Mouse (Mus musculus) embryonic facial prominence, embryonic 15.5 days (tissue): ENCODE results near the gene Picalm. TPM values are rescaled to one million over a fixed set of nuclear protein-coding genes. Genes with fewer than 3 reads are reported as not detected.

Experiments
- ATAC-seq: fragments of 200-750 bp; cut with Nextera tagmentation; 2 replicates; pipeline ENCODE4 v1.8.0; 2017; ENCODE audit warnings: low read depth, moderate TSS enrichment; ENCODE audit not compliant: insufficient number of reproducible peaks, low FRiP score, low TSS enrichment
- H3K27ac ChIP-seq: fragments of 300-500 bp; sonication (generic); replicated peaks from 2 replicates; pipeline ENCODE4 v1.5.1; 2015; ENCODE audit warnings: mild to moderate bottlenecking, inconsistent platforms
- H3K27me3 ChIP-seq: fragments of 300-500 bp; sonication (generic); 2 replicates; pipeline ENCODE4 v1.6.1; 2015; ENCODE audit warnings: inconsistent platforms
- H3K36me3 ChIP-seq: fragments of 300-500 bp; sonication (generic); 2 replicates; pipeline ENCODE4 v1.6.1; 2015; ENCODE audit warnings: mild to moderate bottlenecking, inconsistent platforms
- H3K4me1 ChIP-seq: fragments of 300-500 bp; sonication (generic); 2 replicates; pipeline ENCODE4 v1.6.1; 2015; ENCODE audit warnings: inconsistent platforms
- H3K4me2 ChIP-seq: fragments of 300-500 bp; sonication (generic); replicated peaks from 2 replicates; pipeline ENCODE4 v1.6.1; 2015; ENCODE audit warnings: mild to moderate bottlenecking, inconsistent platforms
- H3K4me3 ChIP-seq: fragments of 300-500 bp; sonication (generic); replicated peaks from 2 replicates; pipeline ENCODE4 v1.5.1; 2015; ENCODE audit warnings: mild to moderate bottlenecking, inconsistent platforms
- H3K9ac ChIP-seq: fragments of 300-500 bp; sonication (generic); 2 replicates; pipeline ENCODE4 v1.6.1; 2015; ENCODE audit warnings: inconsistent platforms
- H3K9me3 ChIP-seq: fragments of 300-500 bp; sonication (generic); replicated peaks from 2 replicates; pipeline ENCODE4 v1.6.1; 2016; ENCODE audit warnings: inconsistent platforms
- WGBS: fragments of 180-500 bp; shearing (Covaris S2); methylation state at CpG from one replicate; pipeline ENCODE4 v1.1.7; 2015; 5-methylcytosine and 5-hydroxymethylcytosine counted together
- polyA plus RNA-seq: library from polyadenylated mRNA; unstranded; fragments of >200 nt; fragmentation: Nextera tagmentation; extraction: Ambion mirVana; gene quantifications from 2 replicates; pipeline ENCODE4 v1.2.1, GENCODE M21; 2015

Picalm gene
- polyA plus RNA-seq, 1 experiment from 2014 or later = 44.7 TPM

DNA sequence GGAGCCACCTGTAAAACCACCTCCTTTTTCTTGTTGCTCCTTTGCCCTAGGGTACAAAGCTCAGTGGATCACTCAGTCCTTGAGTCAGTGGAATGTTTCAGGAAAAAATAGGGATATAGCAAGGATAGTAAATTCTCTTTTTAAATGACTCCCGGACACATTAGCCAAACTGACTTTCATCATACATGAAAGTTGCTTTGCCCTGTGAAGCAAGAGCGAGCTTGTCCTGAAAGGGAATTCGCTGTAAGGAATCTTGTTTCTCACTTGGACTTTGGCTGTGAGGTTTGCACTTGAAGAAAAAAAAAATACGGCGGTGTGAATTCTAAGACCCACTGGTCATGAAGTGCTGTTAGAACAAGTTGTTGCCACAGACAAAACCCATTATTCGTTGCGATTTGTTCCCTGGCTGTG is 1.8 kb downstream of the Picalm start:
- Histone ChIP-seq H3K4me2 (peak overlapping the region; percentile 58), H3K4me3 (peak overlapping the region; percentile 77)
- 9% methylated on average over 7 of the region's 7 CpGs for WGBS

DNA sequence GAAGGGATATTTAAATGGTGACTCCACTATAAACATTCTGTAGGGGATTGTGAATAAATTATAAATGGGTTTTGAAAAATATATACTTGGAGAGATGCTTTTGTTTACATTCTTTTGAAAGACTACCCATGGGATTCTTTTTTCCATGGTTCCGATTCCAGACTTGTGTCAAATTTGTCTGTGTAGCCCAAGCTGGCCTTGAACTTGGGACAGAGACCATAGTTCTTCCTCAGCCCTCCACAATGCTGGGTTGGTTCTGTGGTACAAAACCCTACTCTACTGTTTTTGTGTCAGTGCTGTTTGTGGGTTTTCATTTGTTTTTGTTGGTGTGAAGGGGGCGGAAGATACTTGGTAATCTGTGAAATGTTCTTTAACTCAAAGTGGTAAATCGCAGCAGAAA is 2.3 kb downstream of the Picalm start:
- 41% methylated on average over 3 of the region's 3 CpGs for WGBS
- ATAC-seq = no peak
- Histone ChIP-seq H3K27me3 (no peaks in the 10 kb centered on the region), H3K9ac (peak overlapping the region; percentile 89; the same call in 1 of the 2 replicates), H3K4me1 (peaks cover 10% of the 10 kb centered on the region), H3K36me3 (no peaks in the 10 kb centered on the region), H3K4me3 (peak overlapping the region; percentile 77), H3K9me3 (no peaks in the 10 kb centered on the region), H3K27ac (0 out of 2 replicates have a peak overlapping the region, but pooled peaks have one; percentile 22), H3K4me2 (peak overlapping the region; percentile 58)

More for the DNA sequence above, 1.8 kb downstream of the Picalm start:
- no peaks in the 10 kb centered on the region for H3K9me3 ChIP-seq
- H3K36me3 ChIP-seq = no peaks in the 10 kb centered on the region
- H3K9ac ChIP-seq = peak overlapping the region; percentile 89
- ATAC-seq = no peak
- H3K27me3 ChIP-seq = no peaks in the 10 kb centered on the region
- peak overlapping the region; percentile 99 for H3K27ac ChIP-seq
- peaks cover 10% of the 10 kb centered on the region for H3K4me1 ChIP-seq

DNA sequence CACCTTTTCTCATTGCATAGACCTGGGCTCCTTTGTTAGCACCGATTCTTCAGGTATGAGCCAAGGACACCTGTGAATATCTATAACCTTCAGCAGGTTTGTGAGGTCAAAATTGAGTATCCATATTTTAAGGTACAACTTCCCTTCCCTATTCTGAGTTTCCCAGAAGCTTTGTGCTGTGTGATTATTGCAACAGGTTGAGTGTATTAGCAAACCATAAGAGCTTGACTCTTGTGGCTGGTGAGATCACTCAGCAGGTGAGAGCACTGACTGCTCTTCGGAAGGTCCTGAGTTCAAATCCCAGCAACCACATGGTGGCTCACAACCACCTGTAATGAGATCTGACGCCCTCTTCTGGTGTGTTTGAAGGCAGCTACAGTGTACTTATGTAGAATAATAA is 6.7 kb downstream of the Picalm start:
- no peak overlapping the region for H3K4me2 ChIP-seq
- WGBS = 77% methylated on average over 3 of the region's 3 CpGs
- ATAC-seq = no peak

DNA sequence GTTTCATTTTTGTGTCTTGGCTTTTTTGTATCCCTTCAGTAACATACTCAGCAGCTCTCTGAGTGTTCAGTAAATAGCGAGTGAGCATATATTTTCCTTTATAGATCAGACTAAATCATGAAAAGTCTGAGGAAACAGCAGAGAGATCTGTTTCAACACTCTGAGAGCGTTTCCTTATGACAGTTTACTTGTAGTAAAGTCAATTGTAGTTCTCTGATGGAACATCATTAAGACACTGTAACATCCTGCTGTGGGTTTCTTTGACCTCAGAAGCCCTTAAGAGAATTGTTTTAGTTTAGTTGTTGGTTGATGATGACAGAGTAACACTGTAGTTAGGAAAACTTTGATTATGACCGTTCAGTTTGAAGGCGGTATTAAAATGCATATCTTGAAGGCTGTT is 8.3 kb downstream of the Picalm start:
- H3K9me3 ChIP-seq = no peaks in the 10 kb centered on the region
- no peak overlapping the region for H3K27ac ChIP-seq
- no peaks in the 10 kb centered on the region for H3K36me3 ChIP-seq
- no peak for ATAC-seq
- 78% methylated on average over 4 of the region's 4 CpGs for WGBS
- H3K9ac ChIP-seq = no peak overlapping the region
- no peak overlapping the region for H3K4me3 ChIP-seq
- no peak overlapping the region for H3K4me2 ChIP-seq
- H3K4me1 ChIP-seq = peaks cover 7% of the 10 kb centered on the region; the same call in 1 of the 2 replicates
- H3K27me3 ChIP-seq = no peaks in the 10 kb centered on the region

More for the DNA sequence above, 6.7 kb downstream of the Picalm start:
- Histone ChIP-seq H3K27me3 (no peaks in the 10 kb centered on the region), H3K4me3 (no peak overlapping the region), H3K9ac (no peak overlapping the region), H3K9me3 (no peaks in the 10 kb centered on the region), H3K36me3 (no peaks in the 10 kb centered on the region), H3K4me1 (peaks cover 11% of the 10 kb centered on the region), H3K27ac (no peak overlapping the region)

DNA sequence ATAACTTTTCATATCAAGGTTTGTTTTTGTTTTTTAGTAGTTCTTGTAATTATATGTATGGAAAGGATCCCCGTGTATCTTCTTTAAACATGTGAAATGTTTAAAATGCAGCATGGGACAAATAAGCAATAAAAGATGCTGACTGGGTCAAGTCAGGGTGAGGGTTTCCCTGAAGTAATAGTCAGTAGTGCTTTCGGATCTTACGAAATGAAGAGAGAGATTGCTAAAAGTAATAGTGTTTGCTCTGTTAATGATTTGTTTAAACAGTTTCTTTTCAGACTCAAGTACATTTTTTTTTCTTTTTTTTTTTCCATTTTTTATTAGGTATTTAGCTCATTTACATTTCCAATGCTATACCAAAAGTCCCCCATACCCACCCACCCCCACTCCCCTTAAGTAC is 10.3 kb downstream of the Picalm start:
- no peaks in the 10 kb centered on the region for H3K36me3 ChIP-seq
- H3K9me3 ChIP-seq = no peaks in the 10 kb centered on the region
- no peak overlapping the region for H3K9ac ChIP-seq
- H3K4me1 ChIP-seq = peaks cover 7% of the 10 kb centered on the region; the same call in 1 of the 2 replicates
- no peak overlapping the region for H3K4me2 ChIP-seq
- no peak overlapping the region for H3K4me3 ChIP-seq
- no peaks in the 10 kb centered on the region for H3K27me3 ChIP-seq
- WGBS = 72% methylated on average over 3 of the region's 3 CpGs
- no peak overlapping the region for H3K27ac ChIP-seq
- no peak for ATAC-seq

DNA sequence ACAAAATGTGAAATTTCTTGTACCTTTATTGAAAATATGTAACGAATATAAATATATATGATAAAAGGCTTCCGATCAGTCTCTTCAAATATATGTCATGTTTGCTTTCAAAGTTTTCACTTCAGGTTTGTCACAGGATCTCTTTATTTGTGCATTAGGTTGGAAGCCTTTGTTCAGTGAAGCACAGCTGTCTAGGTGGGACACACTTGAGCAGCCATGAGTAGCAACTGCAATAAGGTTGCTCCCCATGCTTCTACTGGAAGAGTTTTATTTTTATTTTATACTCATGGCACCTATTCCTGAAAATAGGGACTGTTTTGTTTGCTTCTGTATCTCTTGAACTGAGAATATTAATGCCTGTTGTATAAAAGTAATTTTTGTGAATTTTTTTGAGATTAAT is 14.3 kb downstream of the Picalm start:
- ATAC-seq = no peak
- Histone ChIP-seq H3K4me1 (peaks cover 15% of the 10 kb centered on the region), H3K4me3 (no peak overlapping the region), H3K27ac (no peak overlapping the region), H3K36me3 (no peaks in the 10 kb centered on the region), H3K4me2 (no peak overlapping the region), H3K9me3 (no peaks in the 10 kb centered on the region), H3K9ac (no peak overlapping the region), H3K27me3 (no peaks in the 10 kb centered on the region)
- WGBS = 94% methylated on average over 2 of the region's 2 CpGs

DNA sequence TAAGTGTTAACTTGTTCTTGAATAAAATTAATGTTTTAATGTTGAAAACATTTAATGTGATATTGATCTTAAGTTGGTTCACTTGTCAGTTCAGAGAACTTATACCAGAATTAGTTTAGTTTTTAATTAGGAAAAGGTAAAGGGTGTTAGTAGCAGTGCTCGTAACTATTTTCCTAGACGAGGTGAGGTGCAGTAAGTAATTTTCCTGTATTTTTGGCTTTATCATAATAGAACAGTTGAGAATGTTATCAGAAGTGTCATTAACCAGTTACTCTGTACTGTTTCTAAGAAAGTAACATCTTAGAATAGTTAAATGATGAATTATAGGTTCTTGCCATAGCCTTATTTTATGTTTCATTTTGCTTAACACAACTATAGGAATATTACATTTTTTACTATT is 15.0 kb downstream of the Picalm start:
- Histone ChIP-seq H3K9ac (no peak overlapping the region), H3K27ac (no peak overlapping the region), H3K4me2 (no peak overlapping the region), H3K27me3 (no peaks in the 10 kb centered on the region), H3K36me3 (no peaks in the 10 kb centered on the region), H3K4me1 (peaks cover 11% of the 10 kb centered on the region), H3K9me3 (no peaks in the 10 kb centered on the region), H3K4me3 (no peak overlapping the region)
- no peak for ATAC-seq
- WGBS = 68% methylated on average over 2 of the region's 2 CpGs

DNA sequence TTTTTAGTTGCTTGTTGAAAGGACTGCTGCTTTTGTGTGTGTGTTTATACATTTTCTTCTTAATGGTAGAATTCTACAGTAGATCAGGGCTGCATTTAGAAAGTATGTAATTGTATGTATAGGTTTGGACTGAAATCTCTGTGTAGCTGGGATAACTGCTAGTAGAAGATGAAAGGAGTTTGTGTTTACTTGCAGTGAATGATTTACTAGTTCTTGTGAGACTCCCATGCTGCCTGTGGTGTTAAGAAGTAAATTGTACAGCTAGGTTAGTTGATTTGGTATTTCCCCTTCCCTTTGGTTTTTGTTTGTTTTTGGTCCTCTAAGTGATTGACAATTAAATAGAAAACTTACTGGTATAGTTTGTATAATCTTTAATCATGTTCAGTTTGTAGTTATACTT is 15.4 kb downstream of the Picalm start:
- no peaks in the 10 kb centered on the region for H3K36me3 ChIP-seq
- no peaks in the 10 kb centered on the region for H3K9me3 ChIP-seq
- H3K9ac ChIP-seq = no peak overlapping the region
- H3K27me3 ChIP-seq = no peaks in the 10 kb centered on the region
- no peak for ATAC-seq
- peaks cover 11% of the 10 kb centered on the region for H3K4me1 ChIP-seq
- no peak overlapping the region for H3K27ac ChIP-seq
- no peak overlapping the region for H3K4me2 ChIP-seq
- no peak overlapping the region for H3K4me3 ChIP-seq

DNA sequence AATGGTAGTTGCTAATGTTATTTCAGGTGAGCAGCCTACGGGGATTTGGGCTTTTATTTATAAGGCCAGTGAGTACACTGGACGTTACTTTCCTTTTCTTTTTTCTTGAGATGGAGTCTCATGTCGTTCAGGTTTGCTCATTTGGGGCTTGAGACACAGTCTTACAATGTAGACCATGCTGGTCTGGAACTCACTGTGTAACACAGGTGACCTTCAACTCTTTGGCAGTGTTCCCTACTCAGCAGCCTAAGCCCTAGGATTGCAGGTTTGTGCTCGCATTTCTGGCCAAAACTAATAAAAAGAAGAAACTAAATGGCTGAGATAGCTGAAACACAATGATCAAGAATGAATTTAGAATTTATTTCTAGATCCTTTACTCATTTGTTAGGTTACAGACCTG is 15.9 kb downstream of the Picalm start:
- ATAC-seq = no peak
- Histone ChIP-seq H3K27me3 (no peaks in the 10 kb centered on the region), H3K36me3 (no peaks in the 10 kb centered on the region), H3K4me3 (no peak overlapping the region), H3K9ac (no peak overlapping the region), H3K4me2 (no peak overlapping the region), H3K9me3 (no peaks in the 10 kb centered on the region), H3K27ac (no peak overlapping the region), H3K4me1 (peaks cover 11% of the 10 kb centered on the region)
- 54% methylated on average over 4 of the region's 4 CpGs for WGBS

DNA sequence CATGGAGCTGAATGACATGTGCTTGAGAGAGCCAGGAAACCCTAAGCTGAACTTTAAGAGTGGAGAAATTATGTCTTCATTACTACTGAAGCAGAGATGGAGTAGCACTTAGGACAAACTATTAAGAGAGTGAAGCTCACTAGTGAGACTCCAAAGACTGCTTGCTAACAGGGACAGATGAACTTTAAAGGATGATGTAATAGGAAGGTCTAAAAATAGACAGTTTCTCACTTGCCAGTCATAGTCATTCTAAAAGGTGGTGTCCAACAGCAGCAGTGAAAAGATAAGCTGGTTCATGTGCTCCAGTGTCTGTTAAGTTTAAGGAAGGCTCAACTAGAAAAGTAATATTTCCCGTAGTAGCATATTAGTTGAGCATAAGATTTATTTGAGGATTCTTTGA is 16.3 kb downstream of the Picalm start:
- Histone ChIP-seq H3K27ac (no peak overlapping the region), H3K4me1 (peaks cover 8% of the 10 kb centered on the region), H3K9ac (no peak overlapping the region), H3K36me3 (no peaks in the 10 kb centered on the region), H3K9me3 (no peaks in the 10 kb centered on the region), H3K27me3 (no peaks in the 10 kb centered on the region), H3K4me2 (no peak overlapping the region), H3K4me3 (no peak overlapping the region)
- WGBS = 70% methylated on average over 1 of the region's 1 CpGs
- ATAC-seq = no peak

DNA sequence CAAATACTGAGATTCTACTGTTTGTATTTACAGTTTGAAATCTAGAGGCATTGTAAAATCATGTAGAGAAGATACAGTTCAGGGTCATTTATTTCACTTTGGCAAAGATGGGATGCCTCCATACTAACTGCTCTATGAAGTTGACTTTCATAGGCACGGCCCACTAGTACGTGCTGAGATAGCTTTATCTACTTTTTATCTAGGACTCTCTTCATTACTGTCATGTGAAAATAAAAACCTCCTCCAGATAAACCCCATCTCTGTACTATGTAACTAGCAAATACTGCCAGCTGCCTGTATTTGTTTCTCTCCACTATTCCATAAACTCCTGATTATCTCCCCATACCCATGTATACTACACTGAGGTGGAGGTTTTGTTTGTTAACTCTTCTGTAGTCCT is 18.0 kb downstream of the Picalm start:
- Histone ChIP-seq H3K36me3 (no peaks in the 10 kb centered on the region), H3K4me2 (no peak overlapping the region), H3K4me1 (peaks cover 8% of the 10 kb centered on the region), H3K27ac (no peak overlapping the region), H3K9ac (no peak overlapping the region), H3K4me3 (no peak overlapping the region), H3K27me3 (no peaks in the 10 kb centered on the region), H3K9me3 (no peaks in the 10 kb centered on the region)
- 68% methylated on average over 2 of the region's 2 CpGs for WGBS
- no peak for ATAC-seq

DNA sequence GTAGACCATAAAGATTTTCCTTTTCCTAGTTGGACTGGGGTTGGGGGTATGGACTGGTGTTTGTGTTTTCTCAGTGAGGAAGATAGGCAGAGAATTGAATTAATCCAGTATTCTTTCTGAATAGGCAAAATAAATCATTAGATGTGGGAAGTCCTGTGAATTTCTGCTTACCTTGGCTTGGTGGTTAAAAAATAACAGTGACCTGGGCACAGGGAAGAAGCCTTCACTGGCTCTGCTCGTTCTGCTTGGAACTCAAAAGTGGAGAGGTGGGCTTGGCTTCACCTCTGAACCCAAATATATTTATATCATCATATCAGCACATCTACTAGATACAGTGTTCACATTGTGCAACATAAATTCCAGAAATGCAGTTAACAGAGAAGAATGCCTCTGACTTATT is 18.5 kb downstream of the Picalm start:
- no peak overlapping the region for H3K4me2 ChIP-seq
- no peak for ATAC-seq

More for the DNA sequence above, 18.5 kb downstream of the Picalm start:
- Histone ChIP-seq H3K9me3 (no peaks in the 10 kb centered on the region), H3K36me3 (no peaks in the 10 kb centered on the region), H3K27me3 (no peaks in the 10 kb centered on the region), H3K4me1 (peaks cover 8% of the 10 kb centered on the region), H3K27ac (no peak overlapping the region), H3K9ac (no peak overlapping the region), H3K4me3 (no peak overlapping the region)
- 53% methylated on average over 1 of the region's 1 CpGs for WGBS
